Mouse (Mus musculus) ovary, postnatal 10 days (tissue): ENCODE results near the gene Xrra1.
A peak's percentile ranks its signal among the peaks of the same experiment; 100 is the strongest.
"Not testable (repeated sequence)": the region's sequence is repeated elsewhere in the genome, so short reads cannot be mapped to it uniquely, and the experiment has no call there.

ENCODE experiments used
- DNase-seq: peaks from one replicate; pipeline ENCODE4 v3.0.0; 2022; ENCODE audit warnings: low spot score

Xrra1 gene

DNA sequence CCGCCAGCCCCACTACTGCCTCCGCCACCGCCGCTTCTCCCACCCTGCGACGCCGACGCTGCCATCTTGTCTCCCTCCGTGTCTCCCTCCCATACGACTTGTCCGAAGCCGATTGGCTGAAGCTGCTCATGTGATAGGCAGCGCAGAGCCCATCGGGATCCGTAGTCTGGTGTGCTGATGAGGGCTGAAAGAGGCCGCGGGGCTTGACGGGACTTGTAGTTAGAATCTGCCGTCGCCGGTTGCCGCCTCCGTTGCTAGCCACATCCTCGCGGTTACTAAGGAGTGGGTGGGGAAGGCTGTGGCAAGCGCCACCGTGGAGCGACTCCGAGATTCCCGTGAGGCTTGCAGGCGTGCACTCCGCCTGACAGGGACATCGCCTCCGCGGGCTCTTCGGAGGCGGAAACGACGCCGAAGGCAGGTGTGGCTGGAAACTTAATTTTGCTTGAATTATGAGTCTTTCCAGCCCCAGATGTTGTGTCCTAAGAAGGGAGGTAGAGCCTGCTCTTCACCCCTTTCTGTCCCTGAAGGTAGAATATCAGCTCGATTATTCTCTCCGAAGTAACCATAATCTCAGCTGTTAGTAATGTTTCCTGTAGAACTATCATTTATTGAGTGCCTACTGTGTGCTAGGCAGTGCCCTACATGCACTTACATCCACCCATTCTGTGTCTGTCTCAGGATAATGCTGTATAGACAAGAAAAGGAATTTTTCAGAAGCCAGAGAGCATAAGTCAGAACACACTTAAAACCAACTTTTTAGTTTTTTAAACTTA is at the start of gene Xrra1:
Gene Xrra1 (plus strand): TSS at position 304 of the 773 bp plus-strand sequence.
- peak; percentile 80 for DNase-seq

DNA sequence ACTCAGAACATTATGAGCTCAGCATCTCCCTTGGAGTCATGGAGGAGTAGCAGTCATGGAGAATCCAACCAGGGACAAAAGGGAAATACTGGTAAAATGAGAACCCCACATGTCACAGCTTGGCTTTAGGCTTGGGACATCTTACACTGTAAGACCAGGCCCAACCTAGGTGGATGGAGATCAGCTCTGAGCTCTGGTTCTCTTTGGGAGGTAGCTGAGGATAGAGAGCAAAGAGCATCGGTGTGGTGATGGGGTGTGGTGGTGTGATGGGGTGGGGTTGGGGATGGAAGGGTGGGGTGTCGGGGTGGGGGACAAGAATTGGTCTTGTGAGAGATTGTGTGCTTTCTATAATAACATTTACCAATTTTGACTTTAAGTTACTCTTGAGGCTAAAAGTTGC is 48.1 kb upstream of the Xrra1 start:
- no peak for DNase-seq

DNA sequence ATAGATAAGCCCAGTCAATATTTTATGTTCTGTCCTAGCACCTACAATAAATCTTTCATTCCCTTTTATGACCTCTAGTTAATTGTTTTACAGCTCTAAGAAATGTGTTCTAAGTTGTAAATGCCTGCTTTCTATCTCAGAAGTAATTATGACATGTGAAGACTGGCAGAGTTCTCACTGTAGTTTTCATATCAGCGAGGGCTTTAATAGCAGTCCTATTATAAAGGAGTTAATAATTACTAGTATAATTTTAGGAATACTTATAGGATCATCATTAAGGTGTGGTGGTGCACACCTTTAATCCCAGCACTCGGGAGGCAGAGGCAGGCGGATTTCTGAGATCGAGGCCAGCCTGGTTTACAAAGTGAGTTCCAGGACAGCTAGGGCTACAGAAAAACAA is 47.3 kb upstream of the Xrra1 start:
- no peak for DNase-seq

DNA sequence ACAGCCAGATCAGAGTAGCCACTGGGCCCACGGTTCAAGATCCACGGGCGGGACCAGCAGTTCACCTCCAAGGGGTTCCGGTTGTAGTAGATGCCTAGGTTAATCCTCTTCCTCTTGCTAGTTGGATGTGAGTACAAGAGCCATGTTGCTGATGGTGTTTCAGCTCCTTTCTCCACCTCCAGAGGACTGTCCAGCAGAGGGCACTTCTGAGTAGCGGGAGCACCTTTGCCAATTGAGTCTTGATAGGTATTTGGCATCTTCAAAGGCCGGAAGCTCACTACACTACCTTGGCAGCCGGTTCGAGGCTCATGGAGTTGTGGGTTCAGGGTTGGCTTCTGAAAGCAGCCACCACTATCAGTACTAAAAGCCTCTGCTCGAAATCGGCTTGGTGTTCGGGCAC is 45.5 kb upstream of the Xrra1 start:
- no peak for DNase-seq

DNA sequence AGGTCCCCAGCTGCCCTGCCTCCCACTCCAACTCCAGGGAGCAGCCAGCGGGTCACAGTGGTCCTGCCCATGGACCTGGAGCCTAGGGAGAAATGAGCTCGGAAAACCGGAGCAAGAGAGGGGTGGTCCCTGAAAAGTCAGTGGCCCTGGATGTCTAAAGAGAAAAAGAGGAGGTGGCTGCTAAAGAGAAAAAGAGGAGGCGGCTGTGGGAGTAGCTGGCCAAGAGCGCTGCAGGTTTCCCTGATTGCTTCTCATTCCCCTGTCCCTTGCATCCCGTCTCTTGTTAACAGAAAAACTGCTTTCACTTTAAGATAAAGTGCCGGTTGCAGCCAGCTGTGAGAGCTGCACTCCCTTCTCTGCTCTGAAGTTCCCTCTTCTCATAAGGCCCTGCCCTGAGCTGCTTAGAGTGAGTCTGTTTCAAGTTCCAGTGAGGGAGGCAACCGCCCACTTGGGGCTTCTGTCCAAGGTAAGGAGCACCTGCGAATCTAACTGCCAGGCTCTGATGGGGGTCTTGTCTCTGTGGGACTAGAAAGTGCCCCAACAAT is 40.7 kb upstream of the Xrra1 start:
- not testable (repeated sequence) for DNase-seq

DNA sequence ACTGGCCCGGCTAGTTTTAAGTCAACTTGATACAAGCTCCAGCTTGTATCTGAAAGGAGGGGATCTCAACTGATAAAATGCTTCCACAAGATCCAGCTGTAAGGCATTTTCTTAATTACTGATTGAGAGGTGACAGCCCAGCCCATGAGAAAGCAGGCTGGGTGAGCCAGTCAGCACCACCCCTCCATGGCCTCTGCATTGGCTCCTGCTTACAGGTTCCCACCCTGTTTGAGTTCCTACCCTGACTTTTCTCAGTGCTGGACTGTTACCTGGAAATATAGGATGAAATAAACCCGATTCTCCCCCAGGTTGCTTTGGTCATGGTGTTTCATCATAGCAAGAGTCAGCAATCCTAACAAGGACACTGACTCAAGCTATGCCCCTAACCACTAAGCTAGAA is 37.0 kb upstream of the Xrra1 start:
- DNase-seq, result no peak

DNA sequence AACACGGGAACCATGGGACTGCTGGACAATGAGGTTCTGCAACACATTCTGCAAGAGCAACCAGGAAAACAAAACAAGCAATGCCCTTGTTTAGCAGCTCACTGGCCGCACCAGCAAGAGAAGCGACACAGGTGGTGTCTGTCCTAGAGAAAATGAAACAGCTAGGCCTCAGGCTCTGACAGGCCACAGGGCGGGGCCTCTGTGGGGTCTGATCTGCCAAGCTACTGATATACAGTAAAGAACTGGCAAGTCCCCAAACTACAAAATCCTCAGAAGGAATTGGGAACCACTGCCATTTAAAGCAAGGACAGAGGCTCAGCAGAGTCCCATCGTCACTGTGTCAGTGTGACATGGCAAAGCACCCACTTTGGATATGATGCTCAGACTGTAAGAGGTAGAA is 36.5 kb upstream of the Xrra1 start:
- no peak for DNase-seq

DNA sequence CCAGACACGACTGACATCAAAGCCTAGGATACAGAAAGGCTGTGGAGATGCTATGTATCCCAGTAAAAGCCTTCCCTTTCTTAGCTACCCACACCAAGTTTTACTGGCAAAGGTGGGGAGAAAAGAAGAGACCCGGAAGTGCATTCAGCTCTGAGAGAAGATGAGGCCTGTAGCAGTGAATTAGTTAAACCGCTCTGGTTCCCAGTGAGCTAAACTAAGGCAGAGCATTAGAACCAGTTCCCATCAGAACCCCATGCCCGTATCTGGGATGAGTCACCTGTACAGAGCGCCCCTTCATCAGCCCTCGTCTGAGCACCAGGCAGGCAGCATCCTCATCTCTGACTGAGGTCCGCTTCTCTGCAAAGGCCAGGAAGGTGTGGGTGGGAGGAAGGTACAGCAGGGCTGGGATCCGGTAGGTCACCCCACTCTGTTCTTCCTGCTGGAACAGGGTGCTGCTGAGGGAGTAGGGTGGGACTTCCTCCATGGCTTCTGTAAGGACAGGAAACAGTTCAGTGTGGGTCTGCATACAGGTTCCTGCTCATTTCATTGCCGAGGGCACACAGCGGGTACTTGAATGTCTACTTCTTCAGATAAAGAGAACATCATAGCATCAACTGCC is 35.8 kb upstream of the Xrra1 start:
- DNase-seq, result no peak

DNA sequence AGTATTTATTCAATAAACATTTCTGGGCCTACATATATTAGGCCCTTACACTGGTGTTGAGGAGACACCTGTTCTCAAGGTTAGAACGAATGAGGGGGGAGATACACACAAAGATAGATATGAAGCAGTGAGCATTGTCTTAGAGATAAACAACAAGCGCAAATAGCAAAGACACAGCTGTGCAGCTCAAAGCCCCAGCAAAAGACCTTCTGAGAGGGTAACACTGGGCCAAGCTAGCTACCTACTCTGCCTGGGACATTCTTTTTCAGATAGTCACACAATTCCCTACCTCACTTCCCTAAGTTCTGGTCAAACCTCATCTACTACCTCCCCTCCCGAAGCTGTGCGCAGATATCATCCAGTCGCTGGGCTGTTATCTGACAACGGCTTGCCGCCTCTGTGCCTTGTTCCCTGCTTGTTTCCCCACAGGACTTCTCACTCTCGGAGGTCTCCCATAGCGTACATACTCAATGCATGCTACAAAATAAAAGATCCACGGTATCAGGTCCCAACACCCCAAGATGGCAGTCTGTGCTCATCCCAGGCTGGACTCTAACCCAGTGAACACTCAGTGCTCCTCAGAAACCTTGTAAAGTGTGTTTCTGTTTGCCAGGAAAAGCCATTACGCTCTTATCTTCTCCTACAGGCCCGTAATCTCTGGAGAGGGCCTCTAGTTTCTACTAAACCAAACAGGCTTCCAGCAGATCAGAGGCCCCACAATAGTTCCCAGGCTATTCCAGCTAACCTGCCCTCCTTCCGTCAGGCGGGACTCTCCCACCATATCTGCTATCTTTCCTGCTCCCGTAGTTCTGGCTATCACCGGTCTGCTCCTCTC is 34.0 kb upstream of the Xrra1 start:
- no peak for DNase-seq

DNA sequence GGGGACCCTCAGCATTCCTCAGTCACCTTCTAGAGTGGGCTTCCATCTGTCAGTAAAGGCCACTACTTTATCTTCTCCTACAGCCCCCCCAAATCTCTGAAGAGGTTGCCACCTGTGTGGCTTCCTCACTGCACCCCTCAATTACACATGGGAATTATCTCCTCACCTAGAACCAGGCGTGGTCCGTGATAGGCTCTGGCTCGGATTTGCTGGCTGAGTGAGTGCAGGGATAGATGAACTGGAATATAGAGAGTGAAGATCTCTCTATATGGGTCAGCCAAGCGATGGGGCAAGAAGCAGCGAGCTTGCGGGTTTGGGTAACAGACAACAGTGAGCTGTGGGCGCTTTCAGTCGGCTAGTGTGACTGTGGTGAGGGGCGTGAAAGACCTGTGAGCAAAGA is 33.4 kb upstream of the Xrra1 start:
- no peak for DNase-seq

DNA sequence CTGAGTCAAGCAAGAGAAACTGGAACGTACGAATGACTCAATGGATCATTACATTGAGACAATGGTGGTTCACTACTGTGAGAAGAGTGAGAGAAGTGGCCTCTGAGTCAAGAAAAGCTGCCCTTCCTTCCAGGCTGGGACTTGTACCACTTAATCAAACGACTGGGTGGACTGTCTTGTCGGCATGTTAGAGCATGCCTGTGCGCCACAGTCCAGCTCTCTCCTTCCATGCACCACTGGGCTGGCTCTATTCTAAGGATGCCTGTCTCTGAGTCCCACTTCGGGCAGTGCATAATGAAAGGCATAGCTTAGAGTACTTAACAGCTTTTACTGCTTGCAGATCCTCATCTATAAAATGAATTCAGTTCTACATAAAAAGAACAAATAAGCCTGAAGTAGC is 32.8 kb upstream of the Xrra1 start:
- DNase-seq, result no peak

DNA sequence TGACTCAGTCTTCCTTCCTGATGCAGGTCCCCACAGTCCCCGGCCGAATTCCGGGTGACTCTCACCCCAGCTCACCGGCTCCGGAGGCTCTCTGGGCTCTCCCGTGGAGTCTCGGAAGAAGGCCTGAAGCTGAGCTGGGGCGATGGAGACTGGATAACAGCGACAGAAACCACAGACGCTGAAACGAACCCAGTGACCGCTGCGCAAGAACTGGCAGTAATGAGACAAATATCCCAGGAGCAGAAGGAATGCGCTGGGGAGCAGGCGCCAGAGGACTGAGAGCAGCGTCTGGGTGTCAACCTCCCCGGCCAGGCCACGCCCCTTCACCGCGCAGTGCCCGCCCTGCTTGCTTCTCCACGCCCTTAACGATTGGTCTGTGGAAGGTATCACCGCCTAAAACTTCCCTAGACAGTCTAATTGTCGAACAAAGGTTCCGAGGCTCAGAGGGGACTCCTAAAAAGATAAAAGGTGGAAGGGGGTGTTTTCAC is 30.8 kb upstream of the Xrra1 start, which contains the start of gene Neu3:
Gene Neu3 (minus strand): TSS at position 335 of the 488 bp plus-strand sequence.
- DNase-seq, result peak; percentile 75

DNA sequence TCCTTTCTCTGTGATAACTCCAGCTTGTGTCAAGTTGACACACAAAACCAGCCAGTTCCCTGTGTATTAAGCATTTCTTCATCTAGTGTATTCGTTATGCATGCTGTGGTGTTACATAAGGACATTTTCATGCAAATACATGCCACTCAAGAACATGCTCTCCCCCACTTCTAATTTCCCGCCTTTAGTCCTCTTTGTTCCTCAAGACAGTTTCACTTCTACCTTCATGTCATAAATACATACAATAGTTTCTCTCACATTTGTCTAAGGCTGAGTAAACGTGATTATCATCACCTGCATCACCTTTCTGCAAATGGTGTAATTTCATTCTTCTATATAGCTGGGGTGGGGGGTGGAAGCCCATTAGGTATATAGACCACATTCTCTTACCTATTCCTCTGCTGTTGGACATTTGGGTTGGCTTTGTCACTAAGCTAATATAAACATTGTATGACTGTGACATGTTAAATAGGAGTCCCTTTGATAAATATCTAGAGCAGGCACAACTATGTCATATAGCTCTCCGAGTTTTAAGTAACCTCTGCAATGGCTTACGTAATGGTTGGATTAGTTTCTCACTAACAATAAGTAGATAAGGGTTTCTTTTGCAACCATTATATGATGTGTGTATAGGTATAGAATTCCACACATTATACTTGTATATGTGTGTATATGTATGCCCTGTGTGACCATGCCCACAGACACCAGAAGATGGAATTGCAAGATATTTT is 25.6 kb upstream of the Xrra1 start:
- DNase-seq, result no peak

DNA sequence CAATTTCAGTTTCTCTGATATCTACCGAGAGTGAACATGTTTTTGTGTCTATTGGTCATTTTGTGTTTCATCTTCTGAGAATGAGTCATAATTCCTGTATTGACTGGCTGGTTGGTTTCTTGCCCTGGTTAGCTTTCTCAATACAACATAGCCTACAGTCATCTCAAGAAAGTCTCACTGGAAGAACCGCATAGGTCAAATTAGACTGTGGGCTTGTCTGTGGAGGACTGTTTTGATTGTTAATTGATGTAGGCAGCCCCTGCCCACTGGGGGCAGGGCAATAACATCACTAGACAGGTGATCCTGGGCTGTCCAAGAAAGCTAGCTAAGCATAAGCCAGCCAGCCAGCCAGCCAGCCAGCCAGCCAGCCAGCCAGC is 25.1 kb upstream of the Xrra1 start:
- DNase-seq, result no peak

DNA sequence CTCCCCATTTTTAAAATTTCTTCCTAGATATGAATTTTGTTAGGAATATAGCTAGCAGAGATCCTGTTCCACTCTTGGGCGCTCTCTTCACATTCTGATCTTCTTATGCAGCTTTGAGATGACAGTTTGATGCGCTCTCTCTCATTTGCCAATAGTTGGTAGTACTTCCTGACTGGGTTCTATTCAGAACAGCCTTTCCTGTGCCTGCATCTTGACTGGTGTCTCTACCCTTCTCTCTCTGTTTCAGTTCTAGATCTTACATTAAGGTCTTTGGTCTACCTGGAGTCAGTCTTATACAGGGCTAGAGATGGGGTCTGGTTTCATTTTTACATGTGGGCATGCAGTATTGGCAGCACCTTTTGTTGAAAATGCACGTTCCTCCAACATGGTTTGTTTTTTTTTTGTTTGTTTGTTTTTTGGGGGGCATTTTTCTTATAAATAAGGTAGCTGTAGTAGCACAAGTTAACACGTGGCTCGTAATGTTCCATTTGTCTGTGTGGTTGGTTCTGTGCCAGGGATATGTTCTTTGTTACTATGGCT is 24.5 kb upstream of the Xrra1 start:
- no peak for DNase-seq

DNA sequence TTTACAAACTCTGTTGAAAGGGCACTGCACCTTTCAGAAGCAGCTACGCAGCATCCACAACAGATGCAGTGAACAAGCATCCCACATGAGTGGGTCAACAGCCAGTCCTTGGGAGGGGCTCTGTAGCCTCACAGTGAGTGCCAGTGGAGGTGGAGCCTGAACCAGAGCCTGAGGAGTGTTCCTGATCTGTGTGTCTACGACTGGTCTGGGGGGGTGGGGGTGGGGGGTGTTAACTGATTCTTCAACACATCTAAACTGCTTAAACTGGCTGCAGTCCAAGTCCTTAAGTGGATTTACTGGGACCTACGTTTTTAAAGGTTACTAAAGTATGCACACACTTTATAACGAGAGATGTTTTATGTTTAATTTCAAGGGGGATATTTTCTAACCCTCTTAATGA is 22.1 kb upstream of the Xrra1 start:
- no peak for DNase-seq

DNA sequence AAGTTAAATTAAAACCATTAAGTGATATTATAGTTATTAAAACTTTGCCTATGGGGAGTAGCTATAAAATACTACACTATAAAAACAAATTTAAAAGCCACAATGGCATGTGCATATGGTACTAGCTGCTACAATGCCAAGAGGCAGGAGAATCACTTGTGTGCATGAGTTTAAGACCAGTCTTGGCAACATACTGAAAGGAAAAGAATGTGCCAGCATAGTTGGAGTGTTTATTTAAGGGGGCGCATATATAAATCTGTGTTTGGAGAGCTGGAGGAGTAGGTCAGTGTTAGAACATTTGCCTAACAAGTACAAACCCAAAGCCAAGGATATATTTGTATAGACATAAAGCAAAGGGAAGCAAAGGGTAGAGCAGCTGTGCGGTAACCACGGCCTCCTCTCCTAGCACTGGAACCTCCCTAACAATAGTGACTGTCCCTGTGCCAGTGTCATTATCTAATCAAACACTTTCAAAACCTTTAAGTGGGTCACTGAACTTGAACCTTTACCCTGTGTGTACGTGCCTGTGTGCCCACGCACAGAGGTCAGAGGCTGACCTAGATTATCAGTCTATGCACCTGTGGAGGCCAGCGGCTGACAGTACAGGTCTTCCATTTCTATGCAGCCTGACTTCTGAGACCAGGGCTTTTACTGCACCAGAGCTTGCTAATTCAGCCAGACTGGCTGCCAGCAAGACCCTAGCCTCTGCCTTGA is 21.4 kb upstream of the Xrra1 start:
- DNase-seq, result no peak

DNA sequence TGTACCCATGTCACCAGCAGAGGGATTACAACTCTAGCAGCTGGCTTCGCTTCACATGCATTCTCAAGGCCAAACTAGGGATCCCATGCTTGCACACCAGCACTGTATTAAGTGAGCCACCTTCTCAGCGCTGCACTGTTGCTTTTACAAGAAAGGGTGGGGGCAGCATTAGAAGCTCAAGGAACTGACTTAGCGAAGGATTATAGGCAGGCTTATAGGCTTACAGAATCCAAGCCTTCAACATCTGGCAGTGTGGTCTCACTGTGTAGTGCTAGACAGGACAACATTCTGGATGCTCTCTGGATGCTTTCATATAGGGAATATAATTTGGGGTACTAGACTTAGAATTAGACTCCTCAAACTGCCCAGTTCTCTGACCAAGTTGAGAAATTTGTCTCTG is 20.7 kb upstream of the Xrra1 start:
- no peak for DNase-seq

DNA sequence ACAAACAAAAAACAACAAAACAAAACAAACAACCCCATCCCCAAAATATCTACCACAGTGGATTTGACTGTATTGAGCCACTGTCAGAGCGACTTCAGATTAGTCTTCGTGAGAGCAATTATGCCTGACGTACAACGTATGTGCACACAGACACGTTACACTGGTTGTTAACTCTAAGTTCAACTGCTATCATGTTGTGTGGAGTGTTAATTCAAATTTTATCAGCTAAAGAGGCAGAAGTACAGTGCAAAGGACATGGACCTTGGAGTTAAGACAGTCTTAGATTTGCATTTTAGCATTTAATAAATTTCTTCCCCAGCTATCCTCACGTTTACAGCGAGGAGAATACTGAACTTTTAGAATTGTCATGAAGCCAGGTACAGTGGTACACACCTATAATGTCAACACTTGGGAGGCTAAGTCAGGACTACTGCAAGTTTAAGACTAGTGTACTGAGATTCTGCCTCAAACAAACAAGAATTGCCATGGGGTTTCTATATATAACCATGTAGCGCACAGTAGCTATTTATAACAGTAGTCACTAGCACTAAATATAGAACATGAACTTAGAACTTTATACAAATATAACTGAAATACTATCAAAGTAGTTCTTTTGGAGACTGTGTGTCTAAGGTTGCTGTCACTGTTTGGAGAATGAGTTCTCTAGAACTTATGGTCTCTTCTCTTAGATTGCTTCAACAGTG is 13.2 kb upstream of the Xrra1 start:
- DNase-seq, result no peak

DNA sequence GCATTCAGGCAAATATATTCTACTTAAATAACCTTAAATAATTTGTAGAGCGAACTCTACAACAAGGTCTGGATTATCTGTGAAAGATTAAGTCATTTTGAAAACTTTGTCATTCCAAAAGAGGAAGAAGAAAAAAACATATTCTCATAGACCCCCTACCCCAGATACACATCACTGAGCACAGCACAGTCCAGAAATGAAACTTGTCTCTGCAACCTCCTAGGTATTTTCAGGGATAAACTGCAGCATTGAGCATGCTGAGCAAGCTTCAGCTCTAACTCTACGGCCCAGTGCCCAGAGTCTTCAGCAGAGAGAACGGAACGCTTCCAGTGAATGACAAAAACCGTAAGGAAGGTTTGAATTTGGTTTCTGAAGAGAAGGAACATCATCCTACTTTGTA is 8.4 kb upstream of the Xrra1 start:
- DNase-seq, result no peak
